Mouse (Mus musculus) liver, adult 2 months (tissue): ENCODE measurements at regions not wholly inside any gene's neighbourhood (a gene's known extent, or its start where the extent isn't known, plus 50 kb on each side); places are given as distances from the start of the nearest gene placed in this dataset.

Experiments used
- CTCF ChIP-seq: fragments of 200-500 bp; IDR thresholded peaks from 2 replicates; pipeline ENCODE4 v1.5.1; 2011; ENCODE audit warnings: low read depth, low read length, control low read depth
- POLR2A ChIP-seq: fragments of 200-500 bp; IDR thresholded peaks from 2 replicates; pipeline ENCODE4 v1.6.1; 2011; ENCODE audit warnings: low read length, control low read depth; ENCODE audit not compliant: insufficient read depth; ENCODE audit errors: extremely low read depth

DNA sequence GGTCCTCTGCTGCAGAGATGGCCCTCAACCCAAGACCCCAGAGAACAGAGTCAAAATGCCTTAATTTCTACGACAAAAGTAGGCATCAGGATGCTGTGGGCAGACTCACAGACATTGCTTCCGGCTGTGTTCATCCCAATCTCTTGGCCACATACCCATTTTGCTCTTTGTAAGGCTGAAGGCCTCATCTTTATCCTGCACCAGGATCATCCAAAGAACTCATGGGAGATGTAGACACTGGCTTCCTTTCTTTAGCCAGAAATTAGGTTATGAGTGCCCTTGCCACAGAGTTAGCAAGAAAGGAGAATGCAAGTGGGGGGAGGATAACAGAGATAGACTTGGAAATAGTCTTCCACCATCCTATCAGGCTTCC lies 87.8 kb downstream of the Cxcl12 start:
- TF ChIP-seq CTCF (no peak), POLR2A (no peak)
